Mouse (Mus musculus) embryonic fibroblast, embryonic 13.5 days (primary cell): ENCODE measurements at regions not wholly inside any gene's neighbourhood (a gene's known extent, or its start where the extent isn't known, plus 50 kb on each side); places are given as distances from the start of the nearest gene placed in this dataset.

Experiments
- H3K27ac ChIP-seq: 2 replicates; pipeline ENCODE4 v1.5.1; 2012; ENCODE audit warnings: low read length, control low read depth, inconsistent platforms; ENCODE audit not compliant: insufficient read depth
- H3K4me1 ChIP-seq: 2 replicates; pipeline ENCODE4 v1.6.1; 2011; ENCODE audit warnings: low read length; ENCODE audit not compliant: control insufficient read depth, insufficient read depth
- H3K4me3 ChIP-seq: 2 replicates; pipeline ENCODE4 v1.5.1; 2011; ENCODE audit warnings: mild to moderate bottlenecking, control low read depth, low read length; ENCODE audit not compliant: insufficient read depth
- CTCF ChIP-seq: IDR thresholded peaks from 2 replicates; pipeline ENCODE4 v1.5.1; 2011; ENCODE audit warnings: mild to moderate bottlenecking, control low read depth, low read length, moderate library complexity, borderline replicate concordance; ENCODE audit not compliant: insufficient read depth
- POLR2A ChIP-seq: IDR thresholded peaks from 2 replicates; pipeline ENCODE4 v1.6.1; 2011; ENCODE audit warnings: low read depth, mild to moderate bottlenecking, control low read depth, low read length, moderate library complexity

DNA sequence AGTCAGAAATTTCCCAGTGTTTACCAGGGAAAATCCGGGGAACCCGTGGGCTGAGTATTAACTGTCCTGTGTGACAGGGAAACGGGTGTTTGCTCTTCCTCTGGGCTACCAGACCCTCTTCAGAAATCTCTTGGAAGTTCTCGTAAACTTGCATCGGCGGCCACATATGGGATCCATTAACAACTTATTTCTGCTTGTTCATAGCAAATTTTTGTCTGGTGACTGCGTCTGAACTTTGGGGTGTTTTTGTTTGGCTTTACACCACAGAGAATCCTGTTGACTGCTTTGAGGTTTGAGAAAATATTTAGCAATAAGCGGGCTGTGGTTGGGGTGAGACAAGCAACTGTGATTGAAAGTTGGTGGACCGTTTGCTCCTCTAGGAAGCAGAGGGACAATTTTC is 164.2 kb downstream of the Icos start:
- peak overlapping the region; percentile 71 for H3K27ac ChIP-seq
- TF ChIP-seq POLR2A: no peak
- no peak for TF ChIP-seq CTCF
- peaks cover 19% of the 10 kb centered on the region for H3K4me1 ChIP-seq
- H3K4me3 ChIP-seq: no peak overlapping the region

DNA sequence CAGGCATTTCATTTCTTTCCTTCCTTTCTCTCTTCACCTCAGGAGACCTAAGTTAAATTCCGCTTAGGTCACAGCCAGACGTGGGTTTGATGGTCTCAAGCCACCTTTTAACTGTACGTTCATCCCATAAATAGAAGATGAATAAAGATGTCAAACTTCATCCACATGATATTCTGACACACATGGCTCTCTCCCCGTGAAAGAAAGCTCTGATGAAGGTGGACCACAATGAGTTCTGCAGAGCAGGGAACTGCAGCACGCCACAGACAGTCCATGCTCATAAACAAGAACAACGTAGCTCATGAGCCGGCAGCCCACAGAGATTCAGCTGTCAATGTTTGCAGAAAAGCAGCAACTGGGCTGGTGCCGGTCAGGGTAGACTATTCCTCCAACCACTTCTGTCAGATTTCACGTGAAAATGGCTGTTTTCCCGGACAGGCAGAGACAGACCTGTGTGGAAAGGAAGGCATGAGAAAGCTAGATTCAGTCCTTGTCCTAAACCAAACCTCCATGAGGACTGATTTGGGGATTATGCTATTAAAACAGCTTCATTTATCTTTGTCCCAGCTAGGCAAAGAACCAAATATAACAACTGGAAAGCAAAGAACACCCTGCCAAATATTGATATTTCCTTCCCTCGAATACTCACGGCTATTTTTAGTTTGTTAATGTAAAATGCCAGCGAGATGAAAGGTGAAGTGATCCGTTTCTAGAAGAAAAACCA is 165.5 kb downstream of the Icos start:
- Histone ChIP-seq H3K4me1 (peaks cover 19% of the 10 kb centered on the region), H3K4me3 (no peak overlapping the region), H3K27ac (peak overlapping the region; percentile 6; the same call in 1 of the 2 replicates)
- no peak for TF ChIP-seq POLR2A
- TF ChIP-seq CTCF: no peak

DNA sequence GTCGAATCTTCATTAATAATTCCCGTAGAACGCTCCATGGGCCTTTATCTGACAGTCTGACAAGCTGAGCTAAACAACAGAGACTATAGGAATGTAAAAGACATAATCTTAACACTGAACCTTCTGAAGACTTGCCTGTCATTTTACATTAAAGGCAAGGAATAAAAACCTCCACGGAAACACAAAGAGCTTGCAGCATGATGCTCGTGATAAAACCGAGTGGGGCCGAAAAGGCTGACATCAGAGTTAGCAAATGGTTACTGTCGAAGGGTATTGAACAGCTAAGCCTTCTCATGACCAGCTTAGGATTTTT is 166.0 kb downstream of the Icos start:
- Histone ChIP-seq H3K27ac (no peak overlapping the region), H3K4me1 (peaks cover 19% of the 10 kb centered on the region)
- TF ChIP-seq POLR2A (no peak), CTCF (no peak)

DNA sequence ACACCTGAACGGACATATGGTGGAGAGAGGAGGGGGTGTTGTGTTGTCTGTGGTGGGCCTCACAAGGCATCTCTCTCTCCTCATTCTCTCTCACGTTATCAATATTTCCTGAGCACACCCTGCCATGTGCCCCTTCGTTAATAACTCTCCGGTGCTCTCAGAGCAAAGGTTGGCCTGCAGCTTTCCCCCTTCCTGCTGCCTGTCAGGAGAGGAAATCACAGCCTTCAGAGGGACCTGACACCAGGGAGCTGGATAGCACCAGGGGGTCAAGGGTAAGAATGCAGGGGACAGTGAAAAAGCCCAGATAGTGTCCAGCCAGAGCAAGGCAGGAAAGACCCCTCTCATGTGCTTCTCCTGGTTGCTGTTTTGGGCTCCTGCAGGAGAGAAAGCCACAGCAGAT is 167.3 kb downstream of the Icos start:
- no peak overlapping the region for H3K27ac ChIP-seq
- H3K4me1 ChIP-seq: peaks cover 19% of the 10 kb centered on the region
- TF ChIP-seq POLR2A (no peak), CTCF (no peak)
- H3K4me3 ChIP-seq: no peak overlapping the region

More for the DNA sequence above, 166.0 kb downstream of the Icos start:
- no peak overlapping the region for H3K4me3 ChIP-seq

DNA sequence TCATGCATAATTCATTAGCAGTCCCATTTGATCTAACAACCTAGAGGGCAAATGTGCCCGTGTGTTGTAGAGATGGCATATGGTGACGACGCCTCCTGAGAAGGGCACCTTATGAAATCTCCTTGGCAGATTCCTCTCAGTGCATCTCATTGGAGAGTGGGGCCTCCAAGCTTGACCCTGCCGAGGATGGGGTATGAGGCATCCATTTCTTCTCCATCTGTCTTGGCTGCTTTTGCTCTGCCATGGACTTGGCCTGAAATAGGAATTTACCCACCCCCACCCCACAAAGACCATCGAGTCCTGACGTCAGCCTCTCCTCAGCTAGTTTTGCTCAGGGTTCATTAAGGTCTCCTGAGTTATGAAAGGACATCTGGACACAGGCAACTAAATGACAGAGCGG is 167.8 kb downstream of the Icos start:
- no peak for TF ChIP-seq POLR2A
- TF ChIP-seq CTCF: no peak
- no peak overlapping the region for H3K27ac ChIP-seq
- peaks cover 19% of the 10 kb centered on the region for H3K4me1 ChIP-seq
- no peak overlapping the region for H3K4me3 ChIP-seq

DNA sequence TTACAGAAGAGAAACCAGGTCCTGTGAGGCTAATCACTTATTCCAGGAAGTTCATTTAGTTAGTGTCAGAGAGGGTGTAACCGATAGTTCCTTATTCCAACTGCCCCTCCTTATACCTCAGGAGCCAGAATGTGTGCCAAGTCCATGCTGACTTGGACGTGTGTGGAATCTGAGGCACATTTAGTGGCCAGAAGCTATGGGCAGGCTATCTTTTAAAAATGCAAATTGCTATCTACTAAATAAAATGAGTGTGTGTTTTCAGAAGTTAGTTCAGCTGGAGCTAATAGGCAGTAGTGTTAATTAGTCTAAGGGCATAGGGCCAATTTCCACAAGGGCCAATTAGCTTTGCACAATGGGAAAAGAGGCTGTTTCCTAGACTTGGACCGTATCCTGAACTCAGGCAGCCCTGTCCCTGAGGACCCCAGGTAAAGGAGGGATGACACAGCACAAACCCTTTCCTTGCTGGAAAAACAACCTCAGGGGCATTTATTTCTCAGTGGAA is 168.5 kb downstream of the Icos start:
- no peak overlapping the region for H3K27ac ChIP-seq
- no peak overlapping the region for H3K4me3 ChIP-seq
- H3K4me1 ChIP-seq: peaks cover 13% of the 10 kb centered on the region
- TF ChIP-seq CTCF: no peak
- no peak for TF ChIP-seq POLR2A

DNA sequence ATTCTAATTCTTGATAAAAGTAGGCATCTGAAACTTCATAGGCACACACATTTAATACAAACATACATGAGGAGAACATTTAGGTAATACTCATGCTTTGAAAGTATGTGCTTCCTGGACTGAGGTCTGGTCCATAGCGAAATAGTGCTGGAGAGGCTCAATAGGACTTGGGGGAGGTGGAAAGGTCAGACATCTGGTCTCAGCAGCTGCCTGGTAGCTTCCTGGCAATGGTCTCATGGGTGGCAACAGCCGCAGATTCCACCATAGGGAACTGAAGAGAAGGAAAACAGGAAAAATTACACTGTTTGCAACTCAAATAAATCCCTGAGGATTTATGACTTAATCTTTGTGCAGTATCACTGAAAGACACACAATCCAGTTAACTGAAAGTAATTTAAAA is 174.0 kb downstream of the Icos start:
- no peak overlapping the region for H3K4me3 ChIP-seq
- no peak overlapping the region for H3K27ac ChIP-seq
- no peaks in the 10 kb centered on the region for H3K4me1 ChIP-seq
- TF ChIP-seq CTCF: no peak
- no peak for TF ChIP-seq POLR2A

DNA sequence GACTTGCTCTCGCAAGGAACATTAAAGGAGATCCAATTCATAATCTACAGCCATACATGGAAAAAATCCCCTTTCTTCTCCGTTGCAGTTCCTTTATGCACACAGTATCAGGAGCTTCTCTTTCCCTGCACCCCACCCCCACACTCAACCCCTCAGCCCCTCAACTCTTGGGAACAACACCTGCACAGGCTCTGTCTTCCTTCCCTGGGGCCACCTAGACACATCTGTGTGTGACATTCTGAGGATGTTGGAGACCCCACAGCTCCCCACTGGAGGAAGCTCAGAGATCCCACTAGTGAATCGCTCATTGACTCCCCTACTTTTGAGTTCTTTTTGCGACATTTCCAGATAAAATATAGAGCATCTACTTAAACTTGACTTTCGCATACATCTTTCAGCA is 174.4 kb downstream of the Icos start:
- TF ChIP-seq POLR2A: no peak
- TF ChIP-seq CTCF: no peak
- Histone ChIP-seq H3K27ac (no peak overlapping the region), H3K4me3 (no peak overlapping the region), H3K4me1 (no peaks in the 10 kb centered on the region)

DNA sequence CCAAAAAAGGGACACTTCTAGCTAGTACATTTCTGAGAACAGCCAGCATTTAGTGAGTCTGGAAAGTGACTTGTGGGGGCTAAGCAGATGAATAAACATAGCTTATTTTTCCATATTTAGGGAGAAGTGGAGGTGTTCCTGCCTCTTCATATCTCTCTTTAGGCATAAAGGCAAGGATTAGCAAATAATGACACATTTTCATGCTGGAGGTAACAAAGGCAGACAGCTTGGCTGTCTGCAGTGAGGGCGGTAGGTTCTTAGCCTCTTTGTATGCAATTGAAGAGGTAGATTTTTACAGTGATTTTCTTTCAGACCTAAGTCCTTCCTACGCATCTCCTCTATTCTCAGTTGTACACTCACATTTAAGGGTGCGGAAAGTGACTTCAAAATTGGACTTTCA is 176.5 kb downstream of the Icos start:
- Histone ChIP-seq H3K4me1 (no peaks in the 10 kb centered on the region), H3K4me3 (no peak overlapping the region), H3K27ac (no peak overlapping the region)
- TF ChIP-seq CTCF (no peak), POLR2A (no peak)

DNA sequence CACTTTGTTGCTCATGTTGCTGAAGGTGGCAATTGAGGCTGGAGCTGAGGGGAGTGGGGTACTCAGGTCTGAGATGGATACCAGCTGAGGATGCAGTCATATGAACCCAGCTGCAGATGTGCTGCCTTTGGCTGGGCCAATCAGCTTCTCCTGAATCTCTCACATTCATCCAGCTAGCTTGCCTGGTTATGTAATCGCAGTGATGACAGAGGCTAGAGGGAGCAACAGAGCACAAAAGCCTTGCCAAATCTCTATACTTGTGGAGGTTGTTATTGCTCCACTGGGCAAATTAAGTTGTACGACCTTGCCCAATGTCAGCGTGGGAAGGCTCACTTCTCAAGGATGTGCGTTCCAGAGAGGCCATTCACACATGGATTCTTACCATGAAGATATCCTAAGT is 179.5 kb downstream of the Icos start:
- H3K4me3 ChIP-seq: no peak overlapping the region
- H3K4me1 ChIP-seq: no peaks in the 10 kb centered on the region
- H3K27ac ChIP-seq: no peak overlapping the region
- TF ChIP-seq POLR2A (no peak), CTCF (no peak)
